Mouse (Mus musculus) kidney, adult 2 months (tissue): ENCODE measurements at regions not wholly inside any gene's neighbourhood (a gene's known extent, or its start where the extent isn't known, plus 50 kb on each side); places are given as distances from the start of the nearest gene placed in this dataset.

Source experiments
- DNase-seq: peaks from one replicate; pipeline ENCODE4 v3.0.0; 2021
- H3K27ac ChIP-seq: fragments of 200-500 bp; 2 replicates; pipeline ENCODE4 v1.5.1; 2012; ENCODE audit warnings: low read depth, low read length, control low read depth, inconsistent platforms; ENCODE audit not compliant: insufficient read depth
- H3K27me3 ChIP-seq: fragments of 200-500 bp; replicated peaks from 2 replicates; pipeline ENCODE4 v1.6.1; 2012; ENCODE audit warnings: mild to moderate bottlenecking, moderate library complexity, low read length, inconsistent platforms; ENCODE audit not compliant: control insufficient read depth, insufficient read depth
- H3K36me3 ChIP-seq: fragments of 200-500 bp; 2 replicates; pipeline ENCODE4 v1.6.1; 2012; ENCODE audit warnings: mild to moderate bottlenecking, moderate library complexity, low read length, inconsistent platforms; ENCODE audit not compliant: control insufficient read depth, insufficient read depth
- H3K4me1 ChIP-seq: fragments of 200-500 bp; 2 replicates; pipeline ENCODE4 v1.6.1; 2011; ENCODE audit warnings: low read length; ENCODE audit not compliant: control insufficient read depth, insufficient read depth
- H3K4me3 ChIP-seq: fragments of 200-500 bp; 2 replicates; pipeline ENCODE4 v1.5.1; 2011; ENCODE audit warnings: mild to moderate bottlenecking, low read depth, low read length, control low read depth; ENCODE audit not compliant: insufficient read depth
- CTCF ChIP-seq: fragments of 200-500 bp; conservative IDR thresholded peaks from 2 replicates; pipeline ENCODE4 v1.5.1; 2011; ENCODE audit warnings: low read depth, mild to moderate bottlenecking, control low read depth, low read length, moderate library complexity, mixed read lengths; ENCODE audit not compliant: insufficient read depth, insufficient read length
- POLR2A ChIP-seq: fragments of 200-500 bp; IDR thresholded peaks from one replicate; pipeline ENCODE4 v1.6.1; 2011; ENCODE audit warnings: low read depth, low read length, control low read depth
- WGBS: fragments of 180-500 bp; shearing (Covaris S2); methylation state at CpG from one replicate; pipeline ENCODE4 v1.1.7; 2018; 5-methylcytosine and 5-hydroxymethylcytosine counted together

DNA sequence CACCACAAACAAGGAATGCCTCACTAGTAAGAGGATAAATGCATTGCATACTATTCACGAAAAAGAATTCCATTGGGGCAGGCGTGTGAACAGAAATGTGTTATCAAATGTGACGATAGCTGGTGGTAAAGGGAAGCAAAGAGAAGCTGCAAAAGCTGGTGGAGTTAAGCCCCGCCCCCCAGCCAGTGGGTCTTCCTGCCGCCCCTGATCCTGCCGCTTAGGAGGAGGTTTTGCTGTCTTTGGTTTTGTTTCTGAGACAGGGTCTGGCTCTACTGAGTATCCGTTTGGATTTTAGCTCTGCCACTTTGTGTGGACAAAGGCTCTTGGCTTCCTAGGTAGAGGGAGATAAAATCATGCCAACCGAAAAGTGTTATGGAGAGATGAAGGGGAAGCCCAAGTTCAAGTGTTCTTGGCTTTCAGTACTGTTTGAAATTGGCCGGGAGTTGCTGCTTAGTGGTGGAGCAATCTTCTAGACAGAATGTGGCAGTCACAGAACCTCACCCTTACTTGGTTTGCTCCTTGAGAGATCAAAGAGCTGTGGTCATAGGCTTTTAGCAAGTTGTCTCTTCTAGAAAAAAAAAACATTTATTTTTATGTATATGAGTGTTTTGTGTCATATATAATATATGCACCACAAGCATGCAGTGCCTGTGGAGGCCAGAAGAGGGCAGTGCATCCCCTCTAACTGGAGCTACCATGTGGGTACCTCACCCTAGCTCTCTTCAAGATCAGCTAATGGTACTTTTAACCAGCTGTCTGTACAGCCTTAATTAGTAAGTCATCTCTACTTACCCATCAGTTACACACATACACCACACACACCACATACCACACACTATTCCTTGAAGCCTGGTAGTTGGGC is 59.8 kb upstream of the Slc34a2 start:
- no peak overlapping the region for H3K27ac ChIP-seq
- no peaks in the 10 kb centered on the region for H3K27me3 ChIP-seq
- no peak overlapping the region for H3K4me3 ChIP-seq
- peak; percentile 53 for TF ChIP-seq CTCF
- TF ChIP-seq POLR2A: no peak
- H3K4me1 ChIP-seq: peaks cover 9% of the 10 kb centered on the region; the same call in 1 of the 2 replicates
- no peaks in the 10 kb centered on the region for H3K36me3 ChIP-seq
- WGBS: 87% methylated on average over 9 of the region's 9 CpGs
- DNase-seq: no peak

DNA sequence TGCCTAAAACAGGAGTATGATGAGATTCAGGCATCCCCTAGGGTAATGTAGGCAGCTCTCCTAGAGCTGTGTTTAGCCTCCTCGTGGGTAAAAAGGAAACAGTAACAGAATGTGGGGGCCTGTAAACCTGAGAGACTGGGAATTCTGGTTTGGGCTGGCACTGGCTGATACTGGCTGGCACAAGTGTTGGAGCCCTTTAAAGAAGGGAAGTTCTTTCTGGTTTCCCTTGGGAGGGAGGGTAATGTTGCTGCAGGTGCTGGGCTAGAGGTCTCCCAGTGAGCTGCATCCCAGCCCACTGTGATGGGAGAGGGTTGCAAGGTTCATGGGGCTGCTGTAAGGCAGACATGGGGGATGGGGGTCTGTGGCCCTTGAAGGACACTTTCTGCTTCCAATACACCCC is 58.4 kb upstream of the Slc34a2 start:
- peak overlapping the region; percentile 4; the same call in 1 of the 2 replicates for H3K27ac ChIP-seq
- H3K4me1 ChIP-seq: peaks cover 9% of the 10 kb centered on the region; the same call in 1 of the 2 replicates
- peak; percentile 47 for DNase-seq
- H3K27me3 ChIP-seq: no peaks in the 10 kb centered on the region
- no peaks in the 10 kb centered on the region for H3K36me3 ChIP-seq
- H3K4me3 ChIP-seq: no peak overlapping the region
- TF ChIP-seq POLR2A (no peak), CTCF (no peak)
- 20% methylated on average over 1 of the region's 1 CpGs for WGBS

DNA sequence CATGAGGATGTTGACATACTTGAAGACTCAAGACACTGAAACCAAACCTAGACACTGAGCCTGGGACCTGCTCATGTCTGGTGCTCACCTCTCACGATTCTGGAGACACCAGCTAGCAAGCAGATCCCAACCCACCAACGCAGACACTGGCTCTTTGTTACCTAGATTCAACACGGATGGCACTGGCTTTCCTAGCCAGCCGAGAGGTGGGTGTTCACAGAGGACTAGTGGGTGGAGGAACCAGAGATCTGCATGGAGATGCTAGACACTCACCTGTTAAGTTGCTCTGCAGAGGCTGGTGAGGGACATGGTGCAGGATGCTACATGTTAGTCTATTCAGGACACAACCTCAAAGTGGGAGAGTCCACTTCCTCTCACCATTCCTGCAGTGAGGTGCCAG is 55.8 kb upstream of the Slc34a2 start:
- no peak for DNase-seq
- TF ChIP-seq CTCF (no peak), POLR2A (no peak)
- Histone ChIP-seq H3K4me1 (0 out of 2 replicates have a peak, but pooled peaks cover 2% of the 10 kb centered on the region), H3K27me3 (no peaks in the 10 kb centered on the region), H3K27ac (no peak overlapping the region), H3K4me3 (no peak overlapping the region), H3K36me3 (no peaks in the 10 kb centered on the region)
- 91% methylated on average over 4 of the region's 4 CpGs for WGBS

DNA sequence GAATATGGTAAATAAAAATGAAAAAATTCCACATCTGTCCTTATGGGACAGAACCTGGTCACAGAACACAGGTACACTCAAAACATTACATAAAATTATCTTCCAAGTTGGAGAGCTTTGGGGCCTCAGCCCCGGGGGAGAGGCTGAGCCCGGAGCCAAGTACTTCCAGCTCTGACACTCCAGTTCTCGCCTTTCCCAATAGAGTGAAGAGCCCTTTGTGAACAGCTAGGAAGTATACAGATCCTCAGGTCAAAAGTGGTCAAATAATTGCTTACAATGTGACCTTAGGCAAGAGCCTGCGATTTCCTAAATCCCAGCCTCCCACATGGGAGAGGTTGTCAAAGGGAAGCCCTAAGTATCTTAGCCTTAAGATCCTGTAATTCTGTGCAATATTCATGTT is 55.1 kb upstream of the Slc34a2 start:
- TF ChIP-seq POLR2A (no peak), CTCF (no peak)
- H3K27me3 ChIP-seq: no peaks in the 10 kb centered on the region
- 69% methylated on average over 4 of the region's 4 CpGs for WGBS
- H3K27ac ChIP-seq: no peak overlapping the region
- H3K4me3 ChIP-seq: no peak overlapping the region
- DNase-seq: no peak
- 0 out of 2 replicates have a peak, but pooled peaks cover 2% of the 10 kb centered on the region for H3K4me1 ChIP-seq
- H3K36me3 ChIP-seq: no peaks in the 10 kb centered on the region
